Mouse (Mus musculus): ENCODE measurements around the gene Mavs. TPM values are rescaled to one million over a fixed set of nuclear protein-coding genes. Genes with fewer than 3 reads are reported as not detected.

Gene Mavs
- polyA plus RNA-seq, 1 experiment = 47.6 TPM

DNA sequence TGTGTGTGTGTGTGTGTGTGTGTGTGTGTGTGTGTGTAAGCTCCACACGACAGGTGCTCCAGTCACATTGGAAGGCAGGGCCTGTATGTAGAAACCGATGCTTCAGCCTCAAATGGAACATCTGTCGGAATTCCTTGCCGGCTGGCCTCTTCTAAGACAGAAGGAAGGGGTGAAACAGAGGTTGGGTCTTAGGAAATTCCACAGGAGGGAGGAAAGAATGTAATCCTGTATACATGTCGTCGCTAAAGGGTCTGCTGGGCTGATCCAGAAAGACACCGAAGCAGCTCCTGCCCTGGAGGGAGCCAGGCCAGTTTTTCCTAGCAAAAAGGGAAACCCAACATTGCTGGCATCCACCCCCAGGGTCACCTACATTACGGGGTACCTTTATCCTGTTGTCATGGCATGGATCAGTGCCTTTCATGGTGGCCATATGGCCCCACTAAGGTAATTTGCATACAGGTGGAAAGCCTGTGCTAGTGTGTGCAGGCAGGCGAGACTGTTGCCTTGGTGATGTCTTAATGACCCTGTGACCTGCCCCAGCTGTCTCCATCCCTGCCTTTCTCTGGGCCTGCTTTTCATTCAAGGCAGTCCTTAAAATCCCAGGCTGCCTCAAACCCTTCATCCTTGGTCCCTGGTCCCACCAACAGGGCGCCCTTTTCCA is 43.4 kb upstream of the Mavs start:
- no peak overlapping the region for H3K4me3 ChIP-seq (ENCODE audit: extremely low read depth, insufficient read depth, insufficient read length)
- H3K27ac ChIP-seq (ENCODE audit: insufficient read depth, low read length) = peak overlapping the region; percentile 89
- peaks cover 30% of the 10 kb centered on the region; the same call in 1 of the 2 replicates for H3K4me1 ChIP-seq (ENCODE audit: control insufficient read depth, insufficient read depth, insufficient read length)
- WGBS = 78% methylated on average over 10 of the region's 10 CpGs
- no peaks in the 10 kb centered on the region for H3K27me3 ChIP-seq (ENCODE audit: control insufficient read depth, insufficient read depth, low read length)
- peak; percentile 78 for DNase-seq (ENCODE audit: low read depth in 1 of 2, low spot score in 2 of 2)
- H3K36me3 ChIP-seq (ENCODE audit: control insufficient read depth, insufficient read depth, low read length) = peaks cover 21% of the 10 kb centered on the region
- no peak for TF ChIP-seq POLR2A (IDR thresholded peaks at IDR 0.05; ENCODE audit: low read depth, low read length)
- no peak for TF ChIP-seq CTCF (IDR thresholded peaks at IDR 0.05; ENCODE audit: extremely low read depth, insufficient read depth, insufficient read length, insufficient replicate concordance)

DNA sequence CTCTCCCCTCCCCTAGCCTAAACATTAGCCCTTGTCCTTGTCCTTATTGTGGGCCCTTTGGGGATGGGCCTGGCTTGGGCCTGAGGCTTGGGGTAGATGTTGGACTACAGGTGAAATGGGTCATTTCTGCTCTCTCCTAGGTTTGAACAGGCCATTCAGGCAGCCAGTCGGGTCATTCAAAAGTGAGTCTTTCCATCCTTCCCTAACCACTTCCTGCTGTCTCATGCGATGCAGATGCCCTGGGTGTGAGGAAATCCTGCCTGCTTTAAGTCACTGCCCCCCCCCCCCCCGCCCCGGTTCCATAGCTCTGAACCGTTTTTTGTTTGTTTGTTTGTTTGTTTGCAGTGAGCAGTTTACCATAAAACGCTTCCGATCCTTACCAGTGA is 42.9 kb upstream of the Mavs start:
- Histone ChIP-seq H3K4me1 (ENCODE audit: control insufficient read depth, insufficient read depth, insufficient read length) (peaks cover 30% of the 10 kb centered on the region; the same call in 1 of the 2 replicates), H3K27ac (ENCODE audit: insufficient read depth, low read length) (peak overlapping the region; percentile 80), H3K36me3 (ENCODE audit: control insufficient read depth, insufficient read depth, low read length) (peaks cover 21% of the 10 kb centered on the region), H3K4me3 (ENCODE audit: extremely low read depth, insufficient read depth, insufficient read length) (no peak overlapping the region), H3K27me3 (ENCODE audit: control insufficient read depth, insufficient read depth, low read length) (no peaks in the 10 kb centered on the region)
- WGBS = 45% methylated on average over 7 of the region's 7 CpGs
- DNase-seq (ENCODE audit: low read depth in 1 of 2, low spot score in 2 of 2) = no peak
- TF ChIP-seq POLR2A (IDR thresholded peaks at IDR 0.05; ENCODE audit: low read depth, low read length) (no peak), CTCF (IDR thresholded peaks at IDR 0.05; ENCODE audit: extremely low read depth, insufficient read depth, insufficient read length, insufficient replicate concordance) (no peak)

DNA sequence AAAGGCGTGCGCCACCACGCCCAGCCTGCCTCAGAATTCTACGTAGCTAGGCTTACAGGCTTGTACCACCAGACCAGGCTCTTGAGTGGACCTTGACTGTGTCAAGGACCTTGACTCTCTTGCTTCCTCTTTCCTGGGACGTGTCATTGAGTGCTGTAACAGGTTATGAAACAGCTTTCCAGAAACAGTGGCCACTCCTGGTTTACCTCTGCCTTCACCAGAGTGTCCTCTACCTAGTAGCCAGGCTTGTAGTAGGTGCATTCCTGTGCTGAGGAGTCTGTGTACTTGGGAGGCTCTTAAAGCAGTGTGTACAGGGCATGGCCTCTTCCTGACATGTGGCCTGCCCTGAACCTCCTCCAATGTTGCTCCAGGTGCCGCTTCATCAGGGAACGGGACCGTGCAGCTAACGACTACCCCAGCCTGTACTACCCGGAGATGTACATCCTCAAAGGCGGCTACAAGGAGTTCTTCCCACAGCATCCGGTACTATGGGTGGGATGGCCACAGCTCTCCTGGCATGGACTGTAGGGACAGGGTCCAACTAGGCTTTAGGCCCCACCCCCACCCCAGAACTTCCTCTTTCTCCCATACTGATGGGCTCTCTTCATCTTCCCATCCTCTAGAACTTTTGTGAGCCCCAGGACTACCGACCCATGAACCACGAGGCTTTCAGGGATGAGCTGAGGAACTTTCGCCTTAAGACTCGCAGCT is 37.1 kb upstream of the Mavs start:
- DNase-seq (ENCODE audit: low read depth in 1 of 2, low spot score in 2 of 2) = no peak
- TF ChIP-seq CTCF (IDR thresholded peaks at IDR 0.05; ENCODE audit: extremely low read depth, insufficient read depth, insufficient read length, insufficient replicate concordance) (no peak), POLR2A (IDR thresholded peaks at IDR 0.05; ENCODE audit: low read depth, low read length) (no peak)
- H3K27me3 ChIP-seq (ENCODE audit: control insufficient read depth, insufficient read depth, low read length) = no peaks in the 10 kb centered on the region
- peaks cover 20% of the 10 kb centered on the region for H3K36me3 ChIP-seq (ENCODE audit: control insufficient read depth, insufficient read depth, low read length)
- peaks cover 2% of the 10 kb centered on the region; the same call in 1 of the 2 replicates for H3K4me1 ChIP-seq (ENCODE audit: control insufficient read depth, insufficient read depth, insufficient read length)
- no peak overlapping the region for H3K27ac ChIP-seq (ENCODE audit: insufficient read depth, low read length)
- WGBS = 88% methylated on average over 16 of the region's 16 CpGs
- H3K4me3 ChIP-seq (ENCODE audit: extremely low read depth, insufficient read depth, insufficient read length) = no peak overlapping the region

DNA sequence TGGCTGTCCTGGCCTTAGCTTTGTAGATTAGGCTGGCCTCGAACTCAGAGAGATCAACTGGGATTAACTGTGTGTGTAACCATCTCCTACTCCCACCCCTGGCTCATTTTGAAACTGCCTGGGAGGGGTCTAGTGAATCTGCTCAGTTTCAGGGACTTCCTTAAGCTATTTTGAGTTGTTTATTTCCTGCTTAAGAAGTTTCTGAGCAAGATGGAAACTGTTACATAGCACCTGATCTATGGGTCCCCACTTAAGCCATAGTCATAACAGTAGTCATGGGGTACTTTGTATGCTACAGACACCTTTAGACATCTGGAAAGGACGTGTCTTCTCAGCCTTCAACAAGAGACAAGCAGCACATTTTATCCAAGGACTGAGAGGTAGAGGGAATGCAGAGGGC is 33.2 kb upstream of the Mavs start:
- TF ChIP-seq POLR2A (IDR thresholded peaks at IDR 0.05; ENCODE audit: low read depth, low read length) (no peak), CTCF (IDR thresholded peaks at IDR 0.05; ENCODE audit: extremely low read depth, insufficient read depth, insufficient read length, insufficient replicate concordance) (no peak)
- Histone ChIP-seq H3K27me3 (ENCODE audit: control insufficient read depth, insufficient read depth, low read length) (no peaks in the 10 kb centered on the region), H3K4me1 (ENCODE audit: control insufficient read depth, insufficient read depth, insufficient read length) (peaks cover 2% of the 10 kb centered on the region; the same call in 1 of the 2 replicates), H3K36me3 (ENCODE audit: control insufficient read depth, insufficient read depth, low read length) (0 out of 2 replicates have a peak, but pooled peaks cover 1% of the 10 kb centered on the region), H3K4me3 (ENCODE audit: extremely low read depth, insufficient read depth, insufficient read length) (no peak overlapping the region), H3K27ac (ENCODE audit: insufficient read depth, low read length) (no peak overlapping the region)
- no peak for DNase-seq (ENCODE audit: low read depth in 1 of 2, low spot score in 2 of 2)
- whole genome bisulfite sequencing = 86% methylated on average over 2 of the region's 2 CpGs

DNA sequence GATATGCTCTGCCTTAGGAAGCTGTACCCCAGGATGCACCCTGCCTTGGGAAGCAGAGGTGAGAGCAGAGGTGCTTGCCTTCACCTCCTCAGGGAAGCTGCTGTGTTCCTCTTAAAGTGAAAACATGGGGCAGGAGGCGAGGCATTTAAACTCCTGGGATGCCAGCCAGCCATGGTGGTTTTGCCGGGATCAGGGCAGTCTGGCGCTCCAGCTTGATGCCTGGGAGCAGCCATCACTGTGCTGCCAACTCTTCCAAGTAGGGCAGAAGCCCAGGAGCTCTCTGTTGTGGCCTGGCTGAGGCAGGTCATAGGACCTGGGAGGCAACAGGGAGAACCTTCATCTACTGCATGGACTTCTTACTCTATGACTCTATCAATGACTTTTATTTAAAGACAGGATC is 32.6 kb upstream of the Mavs start:
- Histone ChIP-seq H3K36me3 (ENCODE audit: control insufficient read depth, insufficient read depth, low read length) (0 out of 2 replicates have a peak, but pooled peaks cover 1% of the 10 kb centered on the region), H3K27ac (ENCODE audit: insufficient read depth, low read length) (no peak overlapping the region), H3K27me3 (ENCODE audit: control insufficient read depth, insufficient read depth, low read length) (no peaks in the 10 kb centered on the region), H3K4me1 (ENCODE audit: control insufficient read depth, insufficient read depth, insufficient read length) (peaks cover 2% of the 10 kb centered on the region; the same call in 1 of the 2 replicates), H3K4me3 (ENCODE audit: extremely low read depth, insufficient read depth, insufficient read length) (no peak overlapping the region)
- no peak for DNase-seq (ENCODE audit: low read depth in 1 of 2, low spot score in 2 of 2)
- no peak for TF ChIP-seq CTCF (IDR thresholded peaks at IDR 0.05; ENCODE audit: extremely low read depth, insufficient read depth, insufficient read length, insufficient replicate concordance)
- TF ChIP-seq POLR2A (IDR thresholded peaks at IDR 0.05; ENCODE audit: low read depth, low read length) = no peak
- 94% methylated on average over 3 of the region's 3 CpGs for WGBS

DNA sequence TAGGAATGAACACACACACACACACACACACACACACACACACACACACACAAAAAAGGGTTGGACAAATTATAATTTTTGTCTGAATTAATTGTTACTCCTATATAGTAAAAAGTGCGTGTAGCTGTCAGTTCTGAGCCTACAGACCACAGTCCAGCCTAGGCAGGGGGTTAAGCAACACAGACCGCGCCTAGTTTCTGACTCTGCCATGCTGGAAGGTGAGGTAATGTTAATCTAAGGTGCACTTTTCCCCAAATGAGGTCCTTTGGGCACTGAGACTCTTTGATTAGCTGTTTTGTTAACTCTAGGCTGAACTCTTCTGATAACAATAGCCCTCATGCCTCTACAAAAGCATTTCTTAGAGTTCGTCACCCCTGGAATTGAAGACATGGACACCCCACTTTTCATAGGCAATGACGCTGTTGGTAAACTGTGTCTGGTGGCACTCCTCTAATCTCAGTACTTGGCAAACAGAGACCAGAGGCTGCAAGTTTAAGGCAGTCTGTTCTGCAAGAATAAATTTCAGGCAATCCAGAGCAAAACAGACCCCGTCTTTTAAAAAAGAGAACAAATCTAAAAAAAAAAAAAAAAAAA is 29.9 kb upstream of the Mavs start:
- TF ChIP-seq POLR2A (IDR thresholded peaks at IDR 0.05; ENCODE audit: low read depth, low read length) (no peak), CTCF (IDR thresholded peaks at IDR 0.05; ENCODE audit: extremely low read depth, insufficient read depth, insufficient read length, insufficient replicate concordance) (no peak)
- Histone ChIP-seq H3K27ac (ENCODE audit: insufficient read depth, low read length) (no peak overlapping the region), H3K27me3 (ENCODE audit: control insufficient read depth, insufficient read depth, low read length) (no peaks in the 10 kb centered on the region), H3K4me1 (ENCODE audit: control insufficient read depth, insufficient read depth, insufficient read length) (peaks cover 2% of the 10 kb centered on the region; the same call in 1 of the 2 replicates), H3K4me3 (ENCODE audit: extremely low read depth, insufficient read depth, insufficient read length) (no peak overlapping the region), H3K36me3 (ENCODE audit: control insufficient read depth, insufficient read depth, low read length) (no peaks in the 10 kb centered on the region)
- DNase-seq (ENCODE audit: low read depth in 1 of 2, low spot score in 2 of 2) = no peak
- WGBS = 79% methylated on average over 6 of the region's 6 CpGs
